Mouse (Mus musculus): ENCODE measurements at regions not wholly inside any gene's neighbourhood (a gene's known extent, or its start where the extent isn't known, plus 50 kb on each side); places are given as distances from the start of the nearest gene placed in this dataset.

DNA sequence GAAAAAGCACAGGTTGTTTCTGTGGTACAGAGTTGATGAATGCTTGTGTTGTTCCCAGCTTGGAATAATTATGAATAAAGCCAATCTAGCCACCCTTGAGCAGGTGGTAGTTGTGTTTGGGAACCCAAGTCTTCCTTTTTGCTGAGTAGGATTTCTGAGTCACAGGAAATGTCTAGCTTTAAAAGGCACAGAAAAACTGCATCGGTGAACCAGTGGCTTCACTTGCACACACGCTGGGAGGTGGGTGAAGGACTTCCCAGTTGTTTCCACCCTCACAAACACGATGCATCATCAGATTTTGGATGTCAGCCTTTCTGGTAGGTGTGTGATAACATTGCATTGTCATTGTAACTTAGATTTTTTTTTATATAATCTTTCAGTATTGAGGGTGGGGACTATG is 322.9 kb upstream of the Slco3a1 start:
- no peak for DNase-seq

DNA sequence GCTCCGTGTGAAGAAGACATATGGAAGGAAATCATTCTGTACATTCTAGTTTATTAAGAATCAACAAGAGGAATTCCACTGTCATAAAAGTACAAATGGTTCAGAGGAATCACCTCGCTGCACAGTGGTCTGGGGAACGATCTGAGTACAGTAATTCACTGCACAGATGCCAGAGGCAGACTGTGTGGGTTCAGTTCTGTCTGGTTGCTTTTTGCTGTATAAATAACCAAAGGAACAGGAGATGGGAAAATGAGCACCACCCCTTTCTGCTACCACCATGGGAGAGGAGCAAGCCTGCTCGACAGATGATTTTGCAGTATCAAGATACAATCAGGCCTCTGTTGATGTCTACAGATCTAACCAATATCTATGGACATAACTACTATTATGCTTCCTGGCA is 322.1 kb upstream of the Slco3a1 start:
- DNase-seq = no peak

DNA sequence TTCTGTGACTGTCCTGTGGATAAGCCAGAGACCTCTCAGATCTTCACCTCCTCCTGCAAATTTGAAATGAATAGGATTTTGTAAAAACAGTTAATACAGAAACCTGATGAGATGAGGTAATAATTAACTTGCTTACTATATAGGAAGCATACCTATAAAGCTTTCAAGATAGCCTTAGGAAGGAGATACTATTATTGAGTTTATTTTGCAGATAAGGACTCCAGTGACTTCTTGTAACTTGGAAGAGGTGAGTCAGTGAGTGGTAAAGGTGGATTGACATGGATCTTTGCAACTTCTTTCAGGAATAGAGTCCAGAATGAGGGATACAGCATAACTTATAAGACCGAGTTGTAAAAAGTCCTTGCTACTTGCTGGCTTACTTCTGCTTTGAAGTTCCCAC is 315.7 kb upstream of the Slco3a1 start:
- DNase-seq = no peak

DNA sequence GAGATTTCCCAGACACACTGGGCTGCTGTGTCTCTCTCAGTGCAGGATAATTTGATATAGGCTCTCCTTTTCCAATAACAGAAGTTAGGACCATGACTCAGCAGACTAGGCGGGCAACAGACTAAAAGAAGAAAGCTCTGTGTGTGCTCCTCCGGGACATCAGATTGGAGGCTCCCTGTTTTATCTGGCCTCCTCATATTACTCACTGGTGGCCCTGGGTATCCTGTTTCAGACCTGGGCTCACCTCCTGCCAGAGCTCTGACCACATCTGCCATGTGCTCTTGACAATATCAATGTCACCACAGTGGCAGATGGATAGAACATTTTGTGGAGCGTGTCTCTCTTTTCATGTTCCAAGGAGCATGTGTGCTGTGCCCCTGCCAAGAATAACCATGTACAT is 308.1 kb upstream of the Slco3a1 start:
- peak; percentile 5 for DNase-seq

DNA sequence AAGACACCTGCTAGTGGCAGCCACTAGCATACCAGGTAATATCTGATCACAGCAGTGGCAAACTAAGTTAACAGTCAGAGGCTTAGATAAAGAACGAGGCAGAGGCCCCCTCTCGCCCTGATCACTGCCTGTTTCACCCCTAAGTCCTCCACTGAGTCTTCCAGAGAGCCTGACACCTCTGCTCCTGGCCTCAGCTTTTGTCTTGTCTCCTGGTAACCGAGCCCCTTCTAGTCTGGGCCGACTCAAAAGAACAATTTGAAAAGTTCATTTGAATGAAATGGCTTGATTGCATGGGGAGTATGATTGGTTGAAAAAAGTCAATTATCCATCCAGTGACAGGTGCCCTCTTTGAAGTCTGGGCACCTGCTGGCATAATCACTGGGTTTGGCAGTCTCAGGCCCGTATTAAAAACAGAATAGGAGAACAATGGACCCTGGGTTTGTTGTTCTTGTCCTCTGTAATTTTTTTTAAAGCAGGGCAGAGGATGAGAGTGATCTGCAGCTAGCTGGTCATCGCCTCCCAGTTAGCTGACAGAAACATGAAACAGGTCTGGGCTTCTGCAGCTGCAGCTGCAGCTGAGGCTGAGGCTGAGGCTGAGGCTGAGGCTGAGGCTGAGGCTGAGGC is 289.8 kb upstream of the Slco3a1 start:
- DNase-seq = no peak

DNA sequence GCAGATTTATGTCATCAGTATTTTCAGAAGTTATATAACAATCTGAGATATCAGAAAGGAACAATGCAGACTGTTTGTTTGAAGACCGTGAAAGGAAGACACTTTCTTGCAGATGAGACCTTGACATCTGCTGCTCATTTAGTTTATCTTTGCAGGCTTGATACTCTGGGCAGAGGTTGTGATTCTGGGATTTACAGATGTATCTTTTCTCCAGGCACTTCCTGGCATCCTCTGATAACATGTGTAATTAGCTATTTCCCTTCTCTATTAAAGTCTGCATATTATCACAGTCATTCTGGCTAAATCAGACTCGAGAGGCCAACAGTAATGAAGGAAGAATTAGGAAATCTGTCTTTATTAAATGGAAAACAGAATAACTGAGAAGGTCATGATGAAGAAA is 268.7 kb upstream of the Slco3a1 start:
- no peak for DNase-seq

DNA sequence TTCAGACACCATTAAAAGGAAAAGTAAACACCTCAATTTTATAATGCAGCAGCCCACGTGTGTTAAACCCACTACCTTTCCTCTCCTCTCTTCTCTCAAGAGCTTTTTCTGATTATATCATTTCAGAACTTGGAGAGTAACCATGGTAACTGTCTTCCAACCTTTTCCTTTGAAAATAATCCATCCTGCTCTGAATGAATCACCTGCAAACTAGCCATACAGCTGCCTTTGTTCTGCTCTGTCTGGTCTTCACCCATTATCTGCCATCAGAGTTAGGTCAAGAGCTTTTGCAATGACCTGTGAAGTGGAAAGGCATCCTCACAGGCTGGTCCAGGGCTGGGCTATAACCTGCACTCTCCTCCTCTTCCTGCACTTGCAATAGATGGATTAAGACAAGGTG is 238.7 kb upstream of the Slco3a1 start:
- no peak for DNase-seq

DNA sequence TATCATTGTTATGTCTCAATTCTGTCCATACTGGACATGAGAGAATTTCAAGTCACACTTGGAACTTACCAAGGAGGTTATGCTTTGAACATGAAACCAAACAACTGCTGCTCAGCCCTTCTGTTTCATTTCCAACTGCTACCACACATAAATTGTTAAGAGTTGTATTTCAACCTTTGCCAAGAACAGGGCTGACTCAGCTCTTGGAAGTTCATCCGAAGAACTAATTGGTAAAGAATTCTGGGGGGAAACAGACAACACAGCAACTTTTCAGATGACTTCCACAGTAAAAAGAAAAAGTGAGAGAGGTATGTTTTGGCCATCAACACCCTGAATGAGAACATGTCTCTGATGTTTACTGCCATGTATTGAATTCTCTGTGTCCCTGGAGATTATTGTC is 234.1 kb upstream of the Slco3a1 start:
- DNase-seq = no peak

DNA sequence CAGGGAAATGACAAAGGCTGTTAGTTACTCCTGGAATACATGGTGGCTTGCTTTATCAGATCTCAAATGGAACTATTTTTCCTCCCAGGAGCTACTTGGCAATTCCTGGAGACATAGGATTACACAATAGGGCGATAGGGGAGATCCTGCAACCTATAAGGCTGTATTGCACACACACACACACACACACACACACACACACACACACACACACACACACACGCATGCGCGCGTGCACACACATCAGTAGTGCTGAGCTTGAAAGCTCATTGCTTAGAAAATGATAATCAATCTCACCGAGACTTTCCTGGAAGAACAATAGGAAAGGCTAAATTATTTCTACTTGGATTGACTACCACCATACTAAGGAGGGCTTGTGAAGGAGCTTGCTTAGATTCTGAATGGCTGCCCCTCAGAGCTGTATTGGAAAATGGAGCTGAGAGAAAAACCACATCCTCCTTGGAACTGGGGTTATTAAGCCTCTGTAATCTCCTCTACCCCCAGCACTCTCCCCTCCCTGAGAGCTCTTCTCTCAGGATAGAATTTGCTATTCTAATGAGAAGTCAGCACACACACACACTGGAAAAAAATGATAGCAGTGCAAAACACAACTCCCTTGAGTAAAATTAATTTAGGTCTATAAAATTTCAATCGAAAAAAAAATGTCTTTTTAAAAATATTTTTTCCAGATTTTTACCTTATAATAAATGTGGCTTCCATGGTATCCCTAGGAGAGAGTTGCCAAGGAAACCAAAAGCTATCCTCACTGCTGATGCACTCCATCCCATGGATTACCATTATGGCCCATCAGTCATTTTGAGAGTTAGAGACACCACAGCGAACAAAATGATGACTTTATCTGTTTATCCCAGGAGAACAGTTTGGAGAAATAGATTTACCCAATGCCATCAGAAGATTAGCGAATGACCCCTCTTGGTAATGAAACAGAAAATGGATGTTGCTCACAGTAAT is 217.1 kb upstream of the Slco3a1 start:
- DNase-seq = no peak

DNA sequence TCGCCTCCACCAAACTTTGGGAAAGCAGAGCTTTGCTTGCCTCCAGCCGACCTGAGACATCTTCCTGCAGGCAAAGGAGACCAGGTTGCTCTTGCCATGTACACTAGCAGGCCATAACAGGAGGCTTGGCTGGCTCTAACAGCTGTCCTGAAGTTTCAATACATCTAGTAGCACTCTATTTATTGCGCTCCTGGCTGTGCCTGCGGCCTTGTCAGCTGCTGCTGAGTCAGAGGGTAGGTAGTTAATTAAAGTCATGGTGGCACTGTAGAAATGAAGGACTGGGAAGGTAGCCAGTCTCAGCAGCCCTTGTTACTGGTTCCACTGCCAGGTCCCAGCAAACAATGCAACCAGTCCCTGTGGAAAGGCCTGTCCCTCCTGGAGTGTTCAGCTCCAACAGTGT is 212.0 kb upstream of the Slco3a1 start:
- DNase-seq = no peak

DNA sequence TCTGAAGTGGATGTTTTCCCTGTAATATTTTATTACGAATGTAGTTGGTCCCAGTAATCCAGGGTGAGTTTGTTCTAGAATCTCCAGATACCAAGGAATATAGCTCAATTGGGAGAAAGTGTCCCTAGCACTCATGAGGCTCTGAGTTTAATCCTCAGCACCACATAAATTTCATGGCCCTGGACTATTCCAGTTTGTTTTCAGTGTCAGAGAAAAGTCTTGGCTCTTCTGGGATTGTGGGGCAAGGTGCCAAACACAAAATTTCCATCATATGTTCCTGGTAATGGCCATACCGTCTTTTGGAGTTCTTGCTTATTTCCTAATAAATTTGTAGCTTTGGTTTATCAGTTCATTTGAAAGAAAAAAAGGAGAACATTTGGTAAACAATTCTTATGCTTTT is 202.9 kb upstream of the Slco3a1 start:
- no peak for DNase-seq

DNA sequence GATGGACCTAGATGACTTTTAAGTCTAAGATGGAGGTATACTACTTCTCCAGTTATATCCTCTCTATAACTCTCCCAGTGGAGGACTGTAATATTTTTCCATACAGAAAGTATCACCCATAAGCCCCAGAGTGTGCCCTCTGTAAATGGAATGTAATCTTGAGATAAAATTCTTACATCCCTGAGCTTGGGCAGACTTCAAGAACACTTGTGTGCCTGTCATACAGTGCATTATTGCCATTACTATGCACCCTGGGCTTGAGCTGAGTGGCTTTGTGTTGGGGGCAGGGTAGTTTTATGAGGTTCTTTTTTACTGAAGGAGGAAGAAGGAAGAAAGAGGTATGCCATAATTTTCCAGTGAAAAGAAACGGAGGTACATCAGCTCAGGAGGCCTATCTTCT is 193.1 kb upstream of the Slco3a1 start:
- no peak for DNase-seq

DNA sequence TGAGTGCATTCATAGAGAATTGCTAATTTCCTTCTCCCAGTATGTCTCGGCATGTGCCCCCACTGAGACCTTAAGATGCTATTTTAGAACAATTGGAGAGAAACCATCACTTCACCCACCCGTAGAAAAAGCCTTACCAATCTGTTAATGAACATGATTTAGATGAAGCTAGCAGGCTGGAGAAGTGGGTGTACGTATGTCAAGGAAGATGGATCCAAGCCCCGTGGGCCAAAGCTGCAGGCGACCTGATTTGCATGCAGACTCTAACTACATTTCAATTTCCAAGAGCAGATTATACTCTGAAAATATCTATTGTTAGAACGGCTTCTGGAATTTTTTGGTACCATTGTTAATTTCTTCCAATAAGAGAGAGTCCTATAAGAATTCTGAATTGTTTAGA is 180.4 kb upstream of the Slco3a1 start:
- no peak for DNase-seq

DNA sequence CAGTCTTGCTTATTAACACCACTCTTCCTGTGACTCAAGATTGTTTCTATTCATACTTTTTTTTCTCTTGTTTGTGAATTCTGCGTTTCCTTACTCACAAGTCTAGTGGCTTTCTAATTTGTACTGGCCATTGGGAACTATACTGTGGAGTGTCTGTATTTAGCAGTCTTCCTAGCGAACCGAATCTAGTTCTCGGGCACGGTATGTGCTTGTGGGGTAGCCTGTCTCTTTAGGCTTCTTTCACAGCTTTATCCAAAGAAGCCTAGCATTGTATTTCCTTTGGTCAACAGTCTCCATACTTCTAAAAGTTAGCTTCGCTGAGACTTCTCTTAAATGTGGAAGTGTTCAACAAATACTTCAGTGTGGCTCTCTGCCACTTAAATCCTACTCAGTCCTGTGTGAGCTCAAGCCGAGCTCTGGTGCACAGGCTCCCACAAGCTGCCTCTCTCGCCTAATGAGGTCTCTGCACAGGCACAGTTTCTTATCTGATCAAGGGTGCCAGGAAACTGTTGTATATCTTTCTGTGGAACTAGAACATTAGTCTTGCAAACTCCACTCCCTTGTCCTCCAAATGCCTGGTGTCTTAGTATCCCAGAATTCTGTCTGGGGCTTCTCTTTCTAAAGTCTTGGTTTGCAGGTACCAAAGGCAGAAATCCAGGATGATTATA is 171.9 kb upstream of the Slco3a1 start:
- DNase-seq = no peak

DNA sequence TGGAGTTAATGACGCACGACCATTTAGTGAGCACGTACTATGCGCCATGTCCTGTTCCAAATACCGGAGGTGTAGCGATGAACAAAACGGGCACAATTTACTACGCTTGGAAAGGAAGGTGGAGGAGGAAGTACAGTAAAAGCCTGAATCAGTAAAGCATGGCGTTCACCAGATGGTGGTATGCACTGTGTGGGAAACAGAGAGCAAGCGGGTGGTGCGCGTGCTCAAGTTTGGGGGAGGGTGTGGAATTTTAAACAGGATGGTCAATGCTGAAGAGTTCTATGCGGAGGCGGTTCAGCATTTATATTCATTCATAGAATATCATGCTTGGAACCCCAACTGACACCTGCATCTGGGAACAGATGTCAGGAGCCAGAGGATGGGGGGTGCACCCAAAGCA is 164.7 kb upstream of the Slco3a1 start:
- DNase-seq = no peak

DNA sequence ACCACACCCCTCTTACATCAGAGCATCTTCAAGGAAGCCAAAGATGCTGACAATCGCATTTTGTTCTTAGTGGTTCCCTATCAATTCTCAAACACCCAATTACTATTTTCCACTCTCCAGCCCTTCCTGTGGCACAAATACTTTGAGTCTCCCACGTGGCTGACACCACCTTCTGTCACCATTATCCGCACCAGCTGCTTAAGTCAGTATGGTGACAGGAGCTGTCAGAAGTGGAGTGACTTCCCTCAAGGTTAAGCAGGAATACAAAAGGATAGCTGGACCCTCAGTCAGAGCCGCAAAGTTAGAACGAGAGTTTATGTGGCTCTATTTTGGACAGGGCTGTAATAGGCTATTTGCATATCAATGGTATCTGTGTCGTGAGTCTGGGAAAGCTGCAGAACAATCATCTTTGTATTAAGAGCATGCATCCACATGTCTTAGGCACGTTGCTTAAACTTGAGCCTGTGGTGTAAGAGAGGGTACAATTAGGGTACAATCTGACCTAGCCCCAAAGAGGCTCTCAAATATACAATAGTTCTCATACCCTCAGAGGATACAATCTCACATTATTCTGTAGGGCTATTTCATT is 155.5 kb upstream of the Slco3a1 start:
- no peak for DNase-seq

DNA sequence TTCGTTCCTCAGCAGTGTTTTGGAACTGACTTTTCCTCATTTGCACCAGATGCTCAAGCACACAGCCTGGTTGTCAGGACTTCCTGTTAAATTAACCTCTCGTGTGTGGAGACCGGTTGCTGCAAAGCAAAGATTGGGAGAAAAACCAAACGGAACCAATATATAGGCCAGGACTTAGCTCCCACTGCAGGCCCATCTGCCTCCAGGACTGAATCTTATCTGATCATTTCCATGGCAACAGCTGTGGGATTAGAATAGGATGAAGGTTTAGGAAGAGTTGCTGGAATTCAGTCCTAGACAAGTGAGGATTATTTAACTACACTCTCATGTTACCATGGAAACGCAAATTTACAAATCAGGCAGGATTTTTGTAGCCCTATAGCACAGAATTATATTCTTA is 154.4 kb upstream of the Slco3a1 start:
- DNase-seq = no peak

DNA sequence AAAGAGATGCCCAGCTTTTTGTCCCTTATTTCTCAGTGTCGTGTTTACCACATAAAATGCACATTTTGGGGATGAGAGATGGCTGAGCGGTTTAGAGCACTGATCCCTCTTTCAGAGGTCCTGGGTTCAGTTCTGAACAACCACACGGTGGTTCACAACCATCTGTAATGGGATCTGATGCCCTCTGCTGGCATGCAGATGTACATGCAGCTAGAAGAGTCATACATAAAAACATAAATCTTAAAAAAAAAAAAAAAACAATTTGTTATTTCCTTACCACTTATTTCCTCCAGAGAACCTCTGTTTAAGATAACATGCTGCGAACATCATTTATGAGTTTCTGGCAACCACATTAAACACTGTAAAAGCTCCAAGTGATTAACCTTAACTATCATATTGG is 149.0 kb upstream of the Slco3a1 start:
- DNase-seq = no peak

DNA sequence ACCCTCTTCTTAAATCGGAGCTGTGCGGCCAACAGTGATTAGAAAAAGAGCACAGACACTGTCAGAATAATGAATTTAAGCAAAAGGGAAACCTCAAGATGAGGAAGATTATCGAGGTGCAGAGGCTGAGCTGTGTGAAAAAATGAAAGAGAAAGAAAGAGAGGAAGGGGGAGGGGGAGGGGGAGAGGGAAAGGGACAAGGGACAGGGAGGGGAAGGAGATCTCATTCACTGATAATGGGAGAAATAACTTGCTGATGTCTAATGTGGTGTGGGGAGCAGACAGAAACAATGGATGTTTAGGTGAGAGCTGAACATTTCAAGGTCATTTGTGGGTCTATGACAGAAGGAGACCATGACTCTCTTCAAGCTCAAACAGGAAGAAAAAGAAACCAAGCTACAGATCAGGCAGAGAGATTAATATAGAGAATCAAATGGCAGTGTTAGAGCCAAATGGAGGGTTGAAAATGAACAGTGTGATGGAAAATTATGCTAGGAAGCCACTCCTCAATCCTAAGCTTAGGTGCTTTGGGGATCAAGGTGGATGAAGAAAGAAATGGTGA is 143.3 kb upstream of the Slco3a1 start:
- no peak for DNase-seq

DNA sequence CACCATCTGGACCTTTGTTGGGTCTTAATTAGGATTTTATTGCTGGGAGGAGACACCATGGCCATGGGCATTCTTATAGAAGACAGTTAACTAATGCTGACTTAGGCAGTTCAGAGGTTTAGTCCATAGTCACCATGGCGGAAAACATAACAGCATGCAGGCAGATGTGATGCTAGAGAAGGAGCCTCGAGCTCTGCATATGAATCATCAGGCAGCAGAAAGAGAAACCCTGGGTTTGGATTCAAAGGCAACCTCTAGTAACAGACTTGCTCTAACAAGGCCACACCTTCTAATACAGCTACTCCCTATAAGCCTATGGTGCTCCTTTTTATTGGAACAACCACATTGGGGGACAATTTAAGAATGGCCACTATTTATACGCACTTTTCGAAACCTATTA is 141.7 kb upstream of the Slco3a1 start:
- DNase-seq = no peak

DNA sequence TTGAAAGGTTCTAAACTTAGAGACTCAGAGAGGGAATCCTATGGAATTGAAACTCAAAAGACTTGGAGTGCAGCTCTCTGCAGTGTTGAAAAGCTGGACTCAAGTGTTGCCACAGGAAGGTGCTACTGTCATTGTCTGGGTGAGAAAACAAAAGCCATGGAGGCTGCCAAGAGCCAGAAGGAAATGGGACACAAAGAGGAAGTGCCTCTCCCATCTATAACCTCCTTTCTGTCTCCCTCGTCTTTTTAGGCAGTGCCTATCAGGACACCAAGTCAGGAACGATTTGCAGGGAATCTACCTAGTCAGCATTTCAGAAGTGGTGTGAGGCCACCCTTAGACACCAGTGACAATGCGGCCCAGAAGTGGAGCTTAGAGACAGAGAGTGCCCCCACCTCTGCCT is 138.5 kb upstream of the Slco3a1 start:
- DNase-seq = no peak

DNA sequence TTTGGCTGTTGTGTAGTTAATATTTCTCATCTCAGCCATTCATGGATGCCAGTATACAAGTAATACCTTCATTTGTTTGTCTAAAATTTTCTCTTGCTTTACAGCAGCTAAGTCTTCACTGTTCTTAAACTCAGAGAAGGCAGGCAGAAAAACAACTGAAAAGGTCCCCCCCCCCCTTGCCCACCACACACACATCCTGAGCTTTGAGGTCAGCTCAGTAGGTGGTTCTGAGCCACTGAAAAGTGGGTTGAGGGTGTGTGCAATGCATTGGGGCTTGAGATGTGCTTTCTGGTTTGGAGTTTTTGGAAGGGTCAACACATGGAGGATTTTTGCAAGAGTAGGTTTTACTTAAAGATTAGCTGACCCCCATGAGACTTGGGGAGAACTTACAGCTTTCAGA is 136.1 kb upstream of the Slco3a1 start:
- DNase-seq = no peak

DNA sequence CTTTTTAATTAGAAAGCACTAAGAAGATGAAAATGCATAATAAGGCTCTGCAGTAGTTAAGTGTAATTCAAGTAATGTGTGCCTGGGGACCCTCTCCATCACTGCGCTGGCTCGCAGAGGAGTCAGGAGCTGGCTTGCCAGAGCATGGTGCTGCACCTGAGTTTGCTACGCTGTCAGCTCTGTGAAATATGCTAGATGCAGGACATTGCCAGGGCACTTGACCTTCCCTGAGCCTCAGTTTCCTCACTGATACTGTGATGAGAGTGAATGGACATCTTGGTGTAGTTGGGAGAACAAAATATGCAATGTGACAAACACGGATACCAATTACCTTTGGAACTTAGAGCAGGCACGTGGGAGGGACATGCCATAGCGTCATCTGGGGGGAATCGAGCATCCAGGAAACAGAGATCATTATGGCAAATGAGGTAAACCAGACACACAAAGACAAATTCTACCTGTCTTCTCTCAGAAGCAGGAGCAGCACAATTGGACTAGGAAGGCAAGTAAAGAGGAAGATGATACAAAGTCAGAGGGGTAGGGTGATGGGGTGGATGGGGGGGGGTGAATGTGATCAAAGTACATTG is 133.6 kb upstream of the Slco3a1 start:
- DNase-seq = no peak
